Mouse (Mus musculus) left cerebral cortex, adult 2 months (tissue): ENCODE data around the gene Kcns3. TPM values are rescaled to one million over a fixed set of nuclear protein-coding genes. Genes with fewer than 3 reads are reported as not detected.

Source experiments
- DNase-seq, 2 experiments: peaks; one replicate each; pipeline ENCODE4 v3.0.0; 2021 to 2022; ENCODE audit warnings: low spot score in 2 of 2, mixed read lengths in 1 of 2; ENCODE audit errors: extremely low spot score in 1 of 2
- H3K27ac ChIP-seq: fragments of 200-600 bp; 2 replicates; pipeline ENCODE4 v1.8.1; 2022
- H3K4me3 ChIP-seq: fragments of 200-600 bp; 2 replicates; pipeline ENCODE4 v1.8.1; 2022
- CTCF ChIP-seq: fragments of 200-600 bp; IDR thresholded peaks from 2 replicates; pipeline ENCODE4 v1.8.1; 2022; ENCODE audit warnings: antibody characterized with exemption, mild to moderate bottlenecking, moderate library complexity
- intact Hi-C: fragments of 180-260 bp; cut with DNase I; formaldehyde crosslinking; loops from one replicate; pipeline ENCODE4 v1.15.1; 2025
- total RNA-seq, 2 experiments: library from RNA; stranded (reverse); gene quantifications; 2 replicates each; pipeline ENCODE4 v1.2.3; 2021

Kcns3 gene
- total RNA-seq, 2 experiments from 2014 or later: 7.1 to 7.9 TPM

- DNase-seq: no peak
- intact Hi-C loops: no loop called here
- no peak overlapping the region for H3K4me3 ChIP-seq
- no peak for TF ChIP-seq CTCF
- no peak overlapping the region for H3K27ac ChIP-seq
Observed at GRCm38 (mm10) chr12:11041821-11042220, 109.0 kb downstream of the Kcns3 start.

Other genes with a start within 250 kb of the Kcns3 start
- not detected for gene Msgn1, start 57.9 kb upstream of the Kcns3 start, total RNA-seq
- 1 to 10 TPM; 2.9 TPM for gene Gen1, start 114.7 kb upstream of the Kcns3 start, total RNA-seq
- 10 to 100 TPM; 33.7 to 33.8 TPM for gene Smc6, start 114.8 kb upstream of the Kcns3 start, total RNA-seq